Mouse (Mus musculus) ES-E14 (cell line): ENCODE data around the gene Cd302.

ENCODE experiments used
- CHD2 ChIP-seq: IDR thresholded peaks from 2 replicates; pipeline ENCODE4 v1.6.1; 2014; ENCODE audit warnings: mild to moderate bottlenecking, low read depth, low read length, inconsistent platforms
- HCFC1 ChIP-seq: IDR thresholded peaks from 2 replicates; pipeline ENCODE4 v1.6.1; 2012; ENCODE audit warnings: low read length, inconsistent platforms, borderline replicate concordance; ENCODE audit not compliant: insufficient read depth
- ZC3H11A ChIP-seq: IDR thresholded peaks from 2 replicates; pipeline ENCODE4 v1.6.1; 2012; ENCODE audit warnings: low read depth, mild to moderate bottlenecking, inconsistent platforms, low read length, borderline replicate concordance

DNA sequence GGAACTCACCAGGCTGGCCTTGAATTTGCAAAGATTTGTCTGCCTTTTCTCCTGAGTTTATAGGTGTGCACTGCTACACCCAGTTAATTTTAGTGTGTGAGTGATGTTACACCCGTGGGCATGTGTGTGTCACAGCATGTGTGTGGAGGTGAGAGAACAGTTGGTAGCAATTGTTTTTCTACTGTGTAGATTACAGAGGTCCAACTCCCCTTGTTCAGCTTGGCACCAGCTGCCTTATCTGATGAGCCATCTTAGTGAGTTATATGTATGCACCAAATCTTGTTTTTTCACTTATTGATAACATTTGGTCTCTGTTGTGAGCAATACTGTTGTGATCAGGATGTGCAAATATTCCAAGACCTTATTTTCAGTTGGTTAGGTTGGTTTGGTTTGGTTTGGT is 60.8 kb downstream of the Cd302 start:
- no peak for TF ChIP-seq HCFC1
- TF ChIP-seq CHD2 = no peak
- no peak for TF ChIP-seq ZC3H11A
